Mouse (Mus musculus) CD4-positive, CD25-positive, alpha-beta regulatory T cell, adult 2 months (primary cell): ENCODE measurements around the gene Gpr155.

Source experiments
- DNase-seq: peaks from one replicate; pipeline ENCODE4 v3.0.0-alpha.2; 2012; ENCODE audit warnings: low read depth, low spot score

Gene Gpr155

DNA sequence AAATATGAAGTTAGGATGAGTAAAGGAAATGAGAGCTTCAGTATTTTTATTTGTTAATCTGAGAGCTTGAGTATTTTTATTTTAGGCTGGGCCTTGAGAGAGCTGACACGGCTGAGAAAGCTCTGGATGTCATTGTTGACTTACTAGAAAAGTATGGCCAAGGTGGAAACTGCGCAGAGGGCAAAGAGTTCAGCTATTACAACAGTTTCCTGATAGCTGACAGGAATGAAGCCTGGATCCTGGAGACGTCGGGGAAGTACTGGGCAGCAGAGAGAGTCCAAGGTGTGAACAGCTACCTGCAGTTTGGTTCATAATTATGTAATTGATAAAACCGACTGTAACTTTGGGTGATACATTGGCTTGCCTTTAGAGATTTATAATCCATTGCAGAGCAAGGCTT, 67.2 kb downstream of the Gpr155 start:
- no peak for DNase-seq

DNA sequence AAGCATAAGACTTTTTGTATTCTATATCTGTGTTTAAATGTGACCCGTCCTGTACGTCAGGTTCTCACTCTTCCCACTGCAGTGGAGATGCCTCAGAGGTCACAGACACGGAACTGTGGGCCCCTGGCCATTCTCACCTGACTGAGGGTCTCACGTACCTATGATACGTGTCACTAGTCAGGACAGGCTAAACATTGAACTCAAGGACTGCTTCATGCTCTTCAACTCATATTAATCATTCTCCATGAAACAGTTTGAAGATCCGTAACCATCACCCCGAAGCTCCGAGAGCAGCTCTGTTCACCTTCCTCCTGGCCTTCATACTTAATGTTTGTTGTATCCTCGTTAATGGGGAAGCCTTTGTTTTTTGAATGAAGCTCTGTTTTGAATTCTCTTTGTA, 68.9 kb downstream of the Gpr155 start:
- DNase-seq: no peak

DNA sequence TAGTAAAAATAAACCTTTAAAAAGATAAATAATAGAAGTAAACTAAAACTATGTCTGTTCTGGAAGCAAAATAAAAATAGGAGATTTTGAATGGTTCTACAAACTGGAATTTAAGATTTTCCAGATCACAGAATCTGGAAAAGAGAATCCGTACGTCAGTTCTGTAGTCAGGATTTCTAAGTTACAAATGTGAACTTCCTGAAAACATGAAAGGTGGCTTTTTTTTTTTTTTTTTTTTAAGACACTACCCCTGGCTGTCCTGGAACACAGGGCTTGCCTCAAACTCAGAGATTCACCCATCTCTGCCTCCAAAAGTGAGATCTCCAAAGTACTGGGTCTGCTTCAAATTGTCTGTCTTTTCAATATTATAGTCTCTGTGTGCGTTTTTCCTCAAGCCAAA, 72.1 kb downstream of the Gpr155 start:
- no peak for DNase-seq

DNA sequence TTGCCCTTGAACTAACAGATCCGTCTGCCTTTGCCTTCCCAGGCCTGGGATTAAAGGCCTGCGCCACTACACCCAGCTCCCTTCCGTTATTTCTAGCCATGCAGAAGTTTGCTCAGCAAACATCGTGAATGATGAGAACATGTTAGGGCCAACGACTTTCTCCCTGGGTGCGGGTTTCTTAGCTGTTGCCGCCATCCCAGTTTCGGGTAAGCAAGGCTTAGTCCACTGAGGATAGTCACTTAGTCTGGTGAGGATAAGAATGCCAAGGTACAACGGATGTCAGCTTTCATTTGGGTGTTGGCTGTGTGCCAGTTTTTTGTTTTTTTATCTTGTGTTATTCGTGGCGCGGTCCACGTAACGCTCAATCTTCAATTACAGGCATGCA, 73.3 kb downstream of the Gpr155 start:
- peak; percentile 76 for DNase-seq

DNA sequence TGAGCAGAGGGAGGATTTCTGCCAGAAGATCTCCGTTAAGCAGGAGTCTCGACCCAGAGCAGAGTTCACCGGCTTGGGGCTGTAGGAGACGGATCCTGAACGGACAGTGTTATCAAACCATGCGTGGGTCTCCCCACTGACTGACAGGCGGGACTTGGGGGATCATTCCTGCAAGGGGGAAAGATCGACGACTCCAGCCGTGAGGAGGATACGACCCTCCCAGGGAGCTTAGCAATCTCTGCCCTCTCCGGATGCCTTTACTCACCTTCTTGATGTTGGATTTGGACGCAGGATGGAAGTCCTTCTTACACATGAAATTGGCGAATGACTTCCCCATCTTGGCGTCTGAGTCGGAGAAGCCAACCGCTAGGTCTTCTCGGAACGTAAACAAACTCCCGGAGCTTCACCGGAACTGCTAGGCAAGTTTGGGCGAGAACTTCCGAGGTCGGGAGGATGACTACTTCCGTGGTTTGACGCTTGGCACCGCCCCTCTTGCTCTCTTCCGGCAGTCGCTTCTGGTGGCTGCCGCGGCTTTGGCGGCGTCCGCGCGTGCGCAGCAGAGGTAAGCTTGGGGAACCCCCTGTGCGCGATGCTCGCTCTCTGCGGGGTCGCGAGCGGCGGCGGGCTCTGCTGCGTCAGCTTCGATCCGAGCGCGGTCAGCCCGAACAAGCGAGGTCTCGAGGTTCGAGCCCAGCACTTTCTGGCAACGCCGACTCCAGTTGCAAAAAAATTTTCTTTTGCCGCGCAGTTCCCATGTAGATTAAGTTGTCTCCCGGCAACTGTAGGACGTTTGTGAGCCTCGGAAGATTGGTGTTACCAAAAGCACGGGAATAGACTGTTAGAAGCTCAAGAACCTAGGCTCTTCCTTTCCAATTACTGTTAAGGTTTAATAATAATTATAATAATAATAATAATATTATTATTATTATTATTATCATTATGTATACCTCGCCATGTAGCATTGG, 73.9 kb downstream of the Gpr155 start, which contains the start of the genes Scrn3 and Cir1:
TSS of gene Scrn3 (plus strand) at position 450 of the 965 bp plus-strand sequence.
TSS of gene Cir1 (minus strand) at position 550 of the 965 bp plus-strand sequence.
- peak; percentile 99 for DNase-seq

DNA sequence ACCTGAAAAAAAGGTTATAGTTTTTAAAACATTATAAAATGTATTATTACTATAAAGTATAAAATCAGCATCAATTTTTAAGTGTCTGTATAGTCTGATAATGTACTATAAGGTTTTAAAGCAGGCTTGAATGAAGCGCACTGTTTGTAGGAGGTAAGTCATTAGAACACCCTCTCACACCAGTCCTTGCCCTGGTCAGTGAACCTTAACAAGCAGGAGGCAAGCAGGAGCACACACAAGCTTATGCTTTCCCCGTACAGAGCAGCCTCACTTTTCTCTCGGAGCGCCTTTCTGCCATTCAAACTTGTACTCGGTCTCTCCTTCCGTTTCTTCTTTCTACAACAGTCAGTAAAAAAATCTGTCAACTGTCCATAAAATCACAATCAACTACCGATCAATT, 80.4 kb downstream of the Gpr155 start:
- no peak for DNase-seq

DNA sequence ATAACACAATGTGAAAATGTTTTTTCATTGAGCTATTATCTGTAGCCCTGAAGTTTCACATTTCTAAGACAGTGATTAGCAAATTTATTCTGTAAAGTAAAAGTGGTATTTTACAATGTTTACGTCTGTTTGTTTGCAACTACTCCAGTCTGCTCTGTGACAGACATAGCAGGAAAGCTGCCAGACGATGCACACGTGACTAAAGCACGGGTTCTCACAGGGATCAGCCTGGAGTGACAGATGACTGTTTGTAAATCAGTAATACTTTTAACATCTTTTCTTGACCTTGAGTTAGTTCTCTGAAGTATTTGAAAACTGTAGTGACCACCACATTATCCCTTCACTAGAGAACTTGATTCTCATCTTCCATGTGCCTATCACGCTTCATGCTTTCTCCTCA, 81.9 kb downstream of the Gpr155 start:
- no peak for DNase-seq

DNA sequence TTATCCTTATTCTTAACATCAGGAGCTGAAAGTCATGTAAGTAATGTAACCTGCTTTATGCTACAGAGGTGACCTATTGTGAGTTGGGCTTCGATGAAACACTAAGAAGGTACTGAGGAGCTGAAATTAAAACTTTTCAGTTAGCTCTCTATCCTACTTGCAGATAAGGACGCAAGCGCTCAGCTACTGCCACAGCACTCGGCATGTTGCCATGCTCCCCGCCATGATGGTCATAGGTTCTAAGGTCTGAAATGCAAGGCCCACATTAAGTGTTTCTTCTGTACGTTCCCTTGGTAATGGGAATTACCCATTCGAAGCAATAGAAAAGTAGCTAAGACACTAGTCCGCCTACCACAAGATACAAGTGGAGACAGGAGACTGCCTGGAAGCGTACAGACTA, 83.7 kb downstream of the Gpr155 start:
- no peak for DNase-seq

DNA sequence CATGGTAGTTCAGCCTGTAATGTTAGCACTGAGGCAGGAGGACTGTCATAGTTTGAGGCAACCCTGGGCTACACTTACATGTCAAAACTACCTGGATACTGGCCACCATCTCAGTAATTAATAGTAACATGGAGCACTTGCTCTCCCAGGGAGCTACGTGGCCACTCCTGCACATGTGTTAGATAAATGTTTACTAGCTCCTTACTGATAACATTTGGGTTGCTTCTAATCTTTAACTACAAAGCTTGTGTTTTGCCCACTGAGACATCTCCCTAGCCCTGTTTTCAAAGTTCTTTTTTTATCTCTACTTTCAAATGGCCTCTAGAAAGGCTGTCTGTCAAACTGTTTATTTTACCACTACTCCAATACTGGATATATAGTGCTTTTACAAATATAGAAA, 84.4 kb downstream of the Gpr155 start:
- DNase-seq: no peak

DNA sequence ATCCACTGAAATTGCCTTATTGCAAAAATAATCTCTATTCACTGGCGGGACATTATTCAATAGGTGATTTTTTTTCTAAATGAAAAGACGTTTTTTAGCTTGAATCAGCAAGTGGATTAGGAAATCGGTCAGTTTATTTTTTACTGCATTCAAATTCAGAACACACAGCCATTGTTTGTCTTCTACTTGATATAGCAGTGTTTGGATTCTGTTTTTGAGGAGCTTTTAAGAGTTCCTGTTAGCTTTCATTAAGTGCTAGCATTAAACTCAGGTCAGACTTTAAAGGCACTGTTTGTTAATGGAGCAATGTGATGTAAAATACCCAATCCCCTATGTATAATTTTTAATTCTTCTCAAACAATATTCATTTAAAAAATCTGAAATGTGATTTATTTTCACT, 87.5 kb downstream of the Gpr155 start:
- no peak for DNase-seq

DNA sequence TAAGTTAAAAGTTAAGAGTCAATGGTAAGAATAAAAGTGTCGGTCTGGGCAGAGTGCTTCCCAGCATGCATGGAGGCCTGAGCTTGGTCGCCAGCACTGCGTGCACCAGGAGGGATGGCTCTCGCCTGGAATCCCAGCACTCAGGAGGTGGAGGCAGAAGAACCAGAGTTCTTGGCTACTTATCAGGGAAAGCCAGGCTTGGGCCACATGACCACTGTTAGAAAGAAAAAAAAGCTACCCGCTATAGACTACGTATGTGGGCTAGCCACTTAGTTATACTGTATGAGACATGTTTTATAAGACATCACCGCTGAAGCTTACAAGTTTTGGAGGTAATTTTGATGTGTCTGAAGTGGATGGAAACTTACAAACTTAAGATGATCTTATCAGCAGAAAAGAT, 88.2 kb downstream of the Gpr155 start:
- DNase-seq: no peak

DNA sequence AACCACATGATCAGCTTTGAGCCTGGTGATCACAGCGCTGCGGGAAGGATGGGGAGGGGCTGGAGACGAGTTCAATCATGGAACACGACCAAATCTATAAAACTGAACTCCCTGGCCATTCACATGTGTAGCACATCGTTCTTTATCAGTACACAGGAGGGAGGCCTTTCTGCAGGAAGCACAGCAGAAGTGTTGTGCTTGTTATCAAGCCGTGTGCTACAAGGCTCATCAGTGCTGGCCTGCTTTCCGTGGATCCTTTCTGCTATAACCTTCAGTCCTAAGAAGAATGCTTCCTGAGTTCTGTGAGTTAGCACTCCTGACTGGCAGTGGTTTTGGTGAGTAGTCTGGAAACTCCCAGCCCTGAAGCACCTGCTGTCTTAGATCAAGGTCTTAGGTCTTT, 91.3 kb downstream of the Gpr155 start:
- DNase-seq: no peak
